Mouse (Mus musculus): Measurements from ENCODE around the gene Gm20388.

Gm20388 gene

DNA sequence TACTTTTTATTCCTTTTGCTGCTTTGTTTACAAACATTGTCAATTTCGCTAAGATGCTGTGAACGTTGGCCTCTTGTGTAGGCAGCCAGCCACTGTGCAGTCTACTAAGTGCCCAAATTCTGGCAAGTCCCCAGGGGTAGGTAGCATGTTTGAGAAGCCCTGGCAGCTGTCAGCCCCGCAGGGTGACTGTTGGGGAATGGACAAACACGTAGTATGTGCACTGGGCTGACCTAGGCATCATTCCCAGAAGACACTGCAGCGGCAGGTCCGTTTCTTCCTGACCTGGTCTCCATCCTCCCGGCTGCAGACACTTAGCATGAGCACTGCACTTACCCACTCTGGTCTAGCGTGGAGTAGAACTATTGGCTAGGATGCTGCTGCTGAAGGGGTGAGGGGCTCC, 2093.0 kb downstream of the Gm20388 start:
- no peak for DNase-seq (ENCODE audit: extremely low spot score, low read depth, low spot score)

- DNase-seq (ENCODE audit: extremely low spot score, low read depth, low spot score) = no peak
These were observed 2093.5 kb downstream of the Gm20388 start for GRCm38 (mm10) chr8:122004131-122004530.

DNA sequence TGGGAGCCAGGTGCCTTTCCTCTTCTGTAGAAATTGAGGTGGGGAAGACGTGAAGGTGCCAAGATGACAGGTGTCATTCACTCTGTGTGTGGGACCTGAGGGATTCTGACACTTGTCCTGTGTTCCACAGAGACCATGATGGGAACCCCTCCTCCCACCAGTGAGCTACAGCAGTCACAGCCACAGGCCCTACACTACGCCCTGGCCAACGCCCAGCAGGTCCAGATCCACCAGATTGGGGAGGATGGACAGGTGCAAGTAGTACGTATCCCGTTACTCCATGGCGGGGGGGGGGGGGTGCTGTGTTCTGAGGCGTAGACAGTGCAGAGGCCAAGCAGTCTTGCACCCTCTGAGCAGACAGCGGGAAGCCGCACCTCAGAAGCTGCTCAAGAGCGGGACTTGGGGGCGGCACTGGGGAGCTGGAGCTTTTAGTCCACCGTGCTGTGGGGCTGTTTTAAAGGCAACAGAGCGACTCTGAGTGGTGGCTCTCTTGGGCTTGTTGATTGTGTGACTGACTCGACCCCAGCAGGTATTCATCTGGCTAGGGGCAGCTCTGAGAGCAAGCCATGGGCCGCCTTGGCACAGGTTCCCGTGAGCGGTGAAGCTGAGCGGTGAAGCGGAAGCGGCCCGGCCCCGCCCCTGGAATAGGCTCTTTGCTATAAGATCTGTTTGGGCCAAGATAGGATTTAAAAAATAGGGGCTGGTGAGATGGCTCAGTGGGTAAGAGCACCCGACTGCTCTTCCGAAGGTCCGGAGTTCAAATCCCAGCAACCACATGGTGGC, 2095.0 kb downstream of the Gm20388 start:
- DNase-seq (ENCODE audit: extremely low spot score, low read depth, low spot score) = no peak

- no peak for DNase-seq (ENCODE audit: extremely low spot score, low read depth, low spot score)
These were observed 2096.2 kb downstream of the Gm20388 start for GRCm38 (mm10) chr8:122006688-122007484.

GRCm38 (mm10) chr8:122008395-122008794, 2097.8 kb downstream of the Gm20388 start:
- no peak for DNase-seq (ENCODE audit: extremely low spot score, low read depth, low spot score)

DNA sequence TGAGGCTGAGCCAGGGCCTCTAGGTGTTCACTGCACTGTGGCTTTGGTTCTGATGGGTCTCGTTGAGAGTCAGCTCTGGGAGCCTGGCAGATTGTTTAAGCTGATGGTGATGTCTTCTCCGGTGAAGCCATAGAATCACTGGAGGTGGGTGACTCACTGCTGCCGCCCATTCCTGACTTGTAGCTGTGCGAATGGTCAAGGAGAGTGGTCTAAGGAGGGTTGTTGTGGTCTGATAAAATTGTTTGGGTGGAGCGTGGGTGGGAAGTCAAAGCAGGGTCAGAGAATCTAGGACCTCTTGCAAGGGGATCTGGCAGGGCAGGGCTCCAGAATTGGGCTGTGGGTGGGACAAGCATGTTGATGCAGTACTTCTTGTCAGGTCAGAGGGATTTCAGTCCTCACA, 2100.0 kb downstream of the Gm20388 start:
- no peak for DNase-seq (ENCODE audit: extremely low spot score, low read depth, low spot score)

- DNase-seq (ENCODE audit: extremely low spot score, low read depth, low spot score) = no peak
These were observed 2100.5 kb downstream of the Gm20388 start for GRCm38 (mm10) chr8:122011066-122011588.

DNA sequence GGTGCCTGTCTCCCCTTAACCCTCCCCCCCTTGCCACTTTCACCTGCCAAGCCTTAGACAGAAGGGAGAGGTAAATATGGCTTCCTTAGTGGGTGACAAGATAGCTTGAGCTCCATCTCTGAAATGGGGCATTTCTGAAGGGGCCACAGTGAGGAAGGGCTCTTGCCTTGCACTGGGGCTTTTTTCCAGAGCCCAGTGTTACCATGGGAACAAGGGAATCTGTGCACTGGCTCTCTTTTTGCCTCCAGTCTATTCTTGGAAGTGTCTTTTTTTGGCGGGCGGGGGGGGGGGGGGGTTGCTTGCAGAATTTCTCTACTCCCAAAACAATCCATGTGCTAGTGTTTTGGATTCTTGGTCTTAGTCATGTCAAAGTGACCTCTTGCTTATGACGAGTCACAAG, 2104.0 kb downstream of the Gm20388 start:
- no peak for DNase-seq (ENCODE audit: extremely low spot score, low read depth, low spot score)

- no peak for DNase-seq (ENCODE audit: extremely low spot score, low read depth, low spot score)
These were observed 2107.6 kb downstream of the Gm20388 start for GRCm38 (mm10) chr8:122018046-122018831.

DNA sequence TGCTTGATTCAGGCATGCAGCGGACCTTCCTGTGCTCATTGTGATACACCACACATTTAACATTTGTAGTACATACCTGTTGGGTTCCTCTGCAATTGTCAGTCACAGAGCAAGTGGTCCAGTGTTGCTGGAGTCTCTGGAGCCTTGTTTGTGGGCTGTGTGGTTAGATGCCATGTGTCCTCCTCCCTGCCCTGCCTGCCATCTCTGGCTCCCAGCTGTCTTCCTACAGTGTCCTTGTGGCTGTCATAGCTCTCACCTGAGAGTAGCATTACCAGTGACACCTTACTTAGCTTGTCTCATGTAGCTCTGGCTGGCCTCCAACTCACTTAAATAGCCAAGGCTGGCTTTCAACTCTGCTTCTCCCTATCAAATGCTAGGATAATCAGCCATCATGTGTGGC, 2108.5 kb downstream of the Gm20388 start:
- no peak for DNase-seq (ENCODE audit: extremely low spot score, low read depth, low spot score)

- DNase-seq (ENCODE audit: extremely low spot score, low read depth, low spot score) = no peak
These were observed 2109.6 kb downstream of the Gm20388 start for GRCm38 (mm10) chr8:122020050-122020771.

GRCm38 (mm10) chr8:122021725-122022124, 2111.1 kb downstream of the Gm20388 start:
- no peak for DNase-seq (ENCODE audit: extremely low spot score, low read depth, low spot score)

DNA sequence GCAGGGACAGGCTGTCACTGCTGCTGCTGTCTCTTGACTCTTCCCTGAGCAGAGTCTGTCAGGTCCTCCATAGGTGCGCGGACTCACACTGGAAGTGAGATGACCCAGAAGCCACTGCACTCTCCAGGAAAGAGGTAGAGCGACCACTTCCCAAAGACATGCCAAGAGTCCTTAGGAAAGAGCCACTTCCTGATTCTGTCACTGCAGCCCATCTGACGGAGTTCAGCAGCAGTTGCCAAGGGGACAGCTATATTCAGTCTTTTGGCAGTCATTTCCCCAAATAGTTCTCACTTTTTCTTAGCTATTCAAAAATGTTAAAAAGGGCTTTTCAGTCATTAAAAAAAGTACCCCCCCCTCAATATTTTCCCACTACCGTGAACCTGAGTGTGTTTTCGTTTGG, 2111.6 kb downstream of the Gm20388 start:
- no peak for DNase-seq (ENCODE audit: extremely low spot score, low read depth, low spot score)

DNA sequence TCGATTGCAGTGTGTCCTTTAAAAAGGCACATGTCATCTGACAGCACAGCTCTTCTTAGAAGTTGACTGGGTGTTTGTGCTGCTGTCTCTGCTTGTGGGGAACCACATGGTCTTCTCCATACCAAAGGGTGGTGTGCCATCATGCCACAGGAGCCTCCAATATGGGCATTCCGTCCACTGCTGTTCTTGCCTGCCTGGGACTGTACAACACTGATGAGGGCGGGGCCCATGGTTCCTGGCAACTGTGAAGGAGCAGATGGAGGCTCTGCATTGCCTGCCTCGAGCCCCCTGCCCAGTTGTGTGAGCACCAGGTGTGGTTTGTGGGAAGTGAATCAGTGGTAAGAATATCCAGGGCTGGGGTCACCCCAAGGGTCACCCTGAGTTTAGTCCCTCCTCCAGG, 2112.1 kb downstream of the Gm20388 start:
- DNase-seq (ENCODE audit: extremely low spot score, low read depth, low spot score) = no peak

GRCm38 (mm10) chr8:122025546-122025945, 2114.9 kb downstream of the Gm20388 start:
- no peak for DNase-seq (ENCODE audit: extremely low spot score, low read depth, low spot score)

- no peak for DNase-seq (ENCODE audit: extremely low spot score, low read depth, low spot score)
These were observed 2117.5 kb downstream of the Gm20388 start for GRCm38 (mm10) chr8:122028116-122028515.

DNA sequence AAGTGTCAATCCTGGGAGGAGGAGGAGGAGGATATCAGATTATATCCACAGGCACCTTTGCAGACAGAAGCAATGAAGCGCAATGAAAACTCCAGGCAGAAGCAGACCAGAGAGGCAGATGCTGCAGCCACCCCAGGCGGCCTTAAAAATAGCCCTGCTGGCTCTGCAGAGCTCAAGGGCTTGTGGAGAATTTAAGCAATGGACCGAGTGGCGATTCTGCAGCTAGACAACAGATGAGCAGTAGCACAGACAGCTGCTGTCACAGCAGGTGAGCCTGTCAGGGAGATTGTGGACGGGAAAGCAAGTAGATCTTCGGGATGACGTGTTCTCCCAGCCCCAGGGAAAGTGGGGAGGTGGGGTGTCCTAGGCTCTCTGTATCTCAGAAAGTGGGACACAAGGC, 2120.3 kb downstream of the Gm20388 start:
- no peak for DNase-seq (ENCODE audit: extremely low spot score, low read depth, low spot score)

DNA sequence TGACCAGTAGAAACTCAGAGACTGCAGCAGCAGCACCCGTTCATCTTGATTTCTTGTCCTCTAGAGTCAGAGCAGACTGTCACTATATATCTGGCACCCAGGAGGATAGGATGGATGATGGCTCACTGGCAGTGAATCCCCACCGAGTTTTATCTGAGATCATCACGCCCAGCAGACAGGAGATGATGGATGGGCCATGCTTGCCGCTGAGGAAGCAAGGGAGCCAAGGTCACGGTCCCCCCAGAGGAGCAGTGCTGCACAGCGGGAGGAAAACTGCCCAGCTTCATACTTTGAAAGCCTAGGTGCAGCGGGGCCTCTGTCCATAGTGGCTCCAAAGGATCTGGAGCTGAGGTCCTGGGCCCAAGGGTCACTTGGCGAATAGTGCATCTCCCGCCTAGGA, 2122.1 kb downstream of the Gm20388 start:
- no peak for DNase-seq (ENCODE audit: extremely low spot score, low read depth, low spot score)

DNA sequence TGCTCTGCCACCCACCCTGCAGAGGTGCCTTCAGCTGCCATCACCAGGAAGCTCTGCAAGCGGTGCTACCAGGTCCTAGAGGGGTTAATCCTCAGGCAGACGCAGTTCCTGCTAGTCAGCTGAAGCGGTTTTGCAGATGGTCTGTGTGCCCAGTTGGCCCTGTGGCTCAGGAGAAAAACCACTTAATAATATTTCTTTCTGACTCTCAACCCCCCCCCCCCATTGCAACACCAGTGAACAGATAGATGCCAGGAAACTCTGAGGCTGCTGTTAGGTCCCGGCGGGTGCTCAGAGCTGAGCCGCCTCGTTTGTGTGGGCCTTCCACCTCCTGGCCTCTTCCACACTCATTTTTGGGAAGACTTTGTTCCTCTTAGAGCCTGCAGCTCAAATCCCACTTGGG, 2124.9 kb downstream of the Gm20388 start:
- DNase-seq (ENCODE audit: extremely low spot score, low read depth, low spot score) = no peak

- no peak for DNase-seq (ENCODE audit: extremely low spot score, low read depth, low spot score)
These were observed 2125.7 kb downstream of the Gm20388 start for GRCm38 (mm10) chr8:122036325-122036724.

DNA sequence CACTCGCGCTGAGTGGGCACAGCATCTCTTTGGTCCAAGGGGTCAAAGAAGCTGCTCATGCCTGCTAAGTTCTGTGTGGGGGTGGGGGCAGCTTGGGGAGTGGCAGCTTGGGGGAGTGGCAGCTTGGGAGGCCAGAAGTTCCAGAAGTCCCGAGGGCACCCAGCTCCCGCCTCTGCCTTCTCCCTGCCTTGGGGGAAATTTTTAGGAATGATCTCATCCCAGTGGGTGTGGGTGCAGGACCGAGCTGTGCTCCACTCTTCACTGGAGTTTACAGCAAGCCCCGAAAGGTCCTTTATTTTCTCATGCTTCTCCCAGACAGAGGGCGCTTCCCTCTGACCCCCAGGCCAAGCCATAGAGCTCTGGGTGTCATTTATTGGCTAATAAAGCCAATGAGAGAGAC, 2126.6 kb downstream of the Gm20388 start:
- DNase-seq (ENCODE audit: extremely low spot score, low read depth, low spot score) = no peak
